Mouse (Mus musculus) mouse trophoblast stem cell (cell line): ENCODE measurements around the gene Wrap73.

ENCODE experiments used
- in situ Hi-C, 2 experiments: fragments of 300-500 bp; cut with MseI, MboI; formaldehyde crosslinking; loops; 2 replicates in 1 of 2; 3 replicates in 1 of 2; pipeline ENCODE4 v1.15.1; 2025

Gene Wrap73

DNA sequence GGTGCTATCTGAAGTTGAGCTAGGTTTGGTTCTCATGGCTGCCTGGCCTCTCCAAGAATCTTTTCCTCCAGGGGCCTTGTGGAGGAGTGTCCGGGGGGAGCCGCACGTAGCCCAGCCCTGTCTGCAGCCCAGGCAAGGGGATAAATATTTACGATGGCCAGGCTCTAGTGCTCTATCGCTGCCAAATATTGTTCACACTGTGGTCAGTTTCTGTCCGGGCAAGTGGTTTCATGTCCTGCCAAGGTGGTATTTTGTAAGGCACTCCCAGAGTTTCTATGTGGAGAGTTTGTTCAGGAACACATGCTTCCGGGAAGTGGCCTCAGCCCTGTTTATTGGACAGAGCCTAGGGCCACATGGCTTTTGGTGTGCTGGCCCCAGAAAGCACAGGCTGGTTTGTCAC, 38.8 kb downstream of the Wrap73 start:
- in situ Hi-C loops, result no loop called here

DNA sequence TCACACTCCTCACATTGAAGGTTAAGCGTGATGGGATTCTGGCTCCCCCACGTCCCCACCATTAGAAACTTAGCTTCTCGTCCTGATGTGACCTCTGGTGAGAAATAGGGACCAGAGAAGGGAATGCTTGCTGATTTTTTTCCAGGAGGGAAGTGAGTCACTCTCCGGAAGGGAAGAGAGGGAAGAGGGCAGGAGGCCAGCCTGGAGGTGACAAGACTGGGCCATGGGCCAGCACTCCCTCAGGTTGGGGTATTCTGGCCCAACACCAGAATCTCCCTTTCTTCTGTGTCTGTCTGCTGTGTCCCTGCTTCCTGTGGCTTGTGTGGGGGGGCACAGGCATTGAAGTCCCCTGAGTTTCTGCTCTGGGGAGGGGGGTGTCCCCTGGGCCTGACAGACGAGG, 41.4 kb downstream of the Wrap73 start:
- in situ Hi-C loops, result no loop called here

DNA sequence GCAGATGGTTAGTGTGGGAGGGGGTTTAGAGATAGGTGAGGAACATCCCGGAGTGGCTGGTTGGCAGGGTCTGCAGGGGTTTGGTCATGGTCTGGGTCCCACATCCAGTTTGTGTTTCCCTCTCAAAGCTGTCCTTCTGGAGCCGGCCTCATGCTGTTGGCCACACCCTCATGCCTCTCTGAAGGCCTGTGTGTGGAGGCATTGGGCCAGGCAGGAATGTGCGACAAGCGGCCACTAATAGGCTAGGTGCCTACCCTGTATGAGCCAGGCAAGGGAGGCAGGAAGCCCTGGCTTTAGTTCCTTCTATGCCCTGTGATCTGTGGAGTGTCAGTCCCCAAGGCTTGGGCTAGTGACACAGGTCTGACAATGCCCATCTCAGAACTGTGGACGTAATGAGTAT, 42.8 kb downstream of the Wrap73 start:
- in situ Hi-C loops, result no loop called here

DNA sequence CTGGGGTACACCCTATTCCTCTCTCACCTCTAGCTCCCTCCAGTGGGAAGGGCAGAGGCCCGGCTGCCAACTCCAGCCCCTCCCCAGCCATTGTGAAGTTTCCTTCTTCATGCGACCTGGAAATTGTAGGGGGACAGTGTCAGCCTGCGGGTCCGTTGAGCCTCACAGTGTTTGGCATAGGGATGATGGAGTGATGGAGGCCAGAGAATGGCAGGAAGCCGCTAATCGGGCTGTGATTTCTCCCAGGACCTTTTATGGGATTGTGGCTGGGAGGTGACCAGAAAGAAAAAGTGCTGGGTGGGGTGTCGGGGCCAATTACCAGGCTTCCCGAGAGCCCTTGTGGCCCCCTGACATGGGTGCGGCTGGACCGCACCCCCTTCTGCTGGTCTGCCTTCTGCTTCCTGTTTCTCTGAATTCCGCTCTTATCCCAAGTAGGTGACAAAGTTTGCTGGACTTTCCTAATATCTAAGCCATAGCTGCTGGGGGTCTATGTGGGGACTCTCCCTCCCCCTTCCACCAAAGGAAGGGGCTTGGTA, 43.9 kb downstream of the Wrap73 start:
- in situ Hi-C loops, result no loop called here

DNA sequence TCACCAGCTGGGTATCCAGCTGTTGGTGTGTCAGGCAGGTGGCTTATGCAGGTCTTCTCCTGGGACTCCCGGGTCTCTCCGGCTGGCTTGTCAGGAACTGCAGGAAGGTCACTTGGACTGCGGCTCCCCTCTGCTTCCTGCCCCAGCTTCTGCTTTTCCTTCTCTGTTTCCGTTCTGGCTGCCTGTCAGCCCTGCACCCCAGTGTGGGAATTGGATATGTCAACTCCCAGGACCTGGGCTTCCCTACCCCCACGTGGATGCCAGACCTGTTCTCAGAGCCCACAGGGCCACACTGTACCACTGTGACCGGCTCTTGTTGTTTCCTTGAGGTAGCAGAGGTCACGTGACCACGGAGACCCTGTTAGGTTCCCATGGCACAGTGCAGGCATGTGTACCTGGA, 46.8 kb downstream of the Wrap73 start:
- in situ Hi-C loops, result no loop called here

DNA sequence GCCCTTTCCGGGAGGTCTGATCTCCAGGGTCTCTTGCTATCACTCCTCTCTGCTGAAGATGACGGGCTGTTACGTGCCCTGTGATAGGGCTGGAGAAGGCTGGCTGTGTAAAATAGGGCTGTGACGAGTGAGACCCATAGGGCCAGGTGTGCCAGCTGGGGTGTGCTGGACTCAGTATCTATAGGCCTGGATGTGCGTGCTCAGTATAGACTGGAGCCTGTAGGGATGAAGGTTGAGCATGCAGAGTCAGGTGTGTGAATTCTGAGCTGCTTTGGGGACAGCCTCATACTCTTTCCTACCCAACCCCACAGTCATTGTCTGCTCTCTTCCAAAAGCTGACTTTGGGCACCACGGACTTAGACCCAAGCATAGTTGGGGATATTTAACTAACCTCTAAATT, 55.8 kb downstream of the Wrap73 start:
- in situ Hi-C loops, result no loop called here

DNA sequence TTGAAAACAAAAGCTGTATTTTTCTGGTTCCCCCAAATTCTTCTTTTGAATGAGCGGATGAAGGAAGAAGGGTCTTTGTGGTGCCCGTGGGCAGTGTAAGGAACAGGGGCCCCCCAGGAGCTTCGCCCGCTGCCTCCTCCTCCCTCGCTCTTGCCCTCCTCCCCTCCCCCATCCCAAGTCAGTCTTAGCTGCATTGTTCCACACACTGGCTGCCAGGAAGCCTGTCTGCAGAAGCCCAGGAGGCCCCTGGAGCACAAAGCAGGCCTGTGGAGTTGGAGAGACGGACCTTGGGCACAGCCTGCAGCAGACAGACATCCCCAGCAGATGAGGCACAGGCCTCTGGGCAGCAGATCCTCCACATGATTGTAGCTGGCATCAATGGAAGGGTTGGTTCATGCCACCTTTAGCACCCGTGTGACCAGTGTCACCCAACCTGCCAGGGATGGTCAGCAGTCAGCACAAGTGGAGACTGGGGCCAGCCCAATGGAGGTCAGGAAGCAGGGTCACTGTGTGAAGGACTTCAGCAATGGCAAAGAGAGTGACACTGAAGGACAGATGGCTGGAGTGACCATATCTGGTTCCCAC, 56.3 kb downstream of the Wrap73 start:
- in situ Hi-C loops, result no loop called here

DNA sequence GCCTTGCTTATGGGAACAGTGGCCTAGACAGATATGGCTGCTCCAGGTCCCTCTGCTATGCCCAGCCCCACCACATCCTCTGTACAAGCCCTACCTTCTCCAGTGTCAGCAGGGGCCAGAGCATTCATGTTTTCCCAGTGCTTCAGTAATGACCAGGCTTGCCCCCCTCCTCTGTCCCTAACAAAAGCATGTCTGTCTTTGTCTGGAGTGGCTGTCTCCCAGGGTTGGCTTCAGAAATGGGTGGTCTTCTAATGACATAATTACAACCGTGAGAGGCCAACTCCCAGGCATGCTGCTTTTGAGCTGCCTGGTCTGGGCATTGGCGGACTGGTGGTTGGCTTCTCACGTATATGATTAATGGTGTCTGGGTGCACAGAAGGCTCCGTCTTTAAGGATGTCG, 59.3 kb downstream of the Wrap73 start:
- in situ Hi-C loops, result no loop called here

DNA sequence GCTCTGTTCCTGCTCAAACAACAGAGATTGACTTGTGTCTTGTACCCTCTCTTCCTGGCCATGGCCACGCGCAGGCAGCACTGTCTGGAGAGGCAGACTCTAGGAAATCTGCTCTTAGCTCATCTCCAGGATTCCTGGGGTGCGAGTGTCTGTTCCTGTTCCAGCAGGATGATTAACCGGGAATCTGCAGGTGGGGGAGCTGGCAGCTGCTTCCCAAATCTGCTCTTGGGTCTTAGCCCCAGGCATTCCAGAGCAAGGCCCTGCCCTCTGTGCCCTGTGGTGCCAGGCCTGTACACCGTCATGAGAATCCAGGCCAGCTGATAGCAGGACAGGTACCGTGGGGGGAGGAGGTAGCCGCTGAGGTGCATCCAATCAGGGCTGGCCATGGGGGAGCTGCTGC, 62.4 kb downstream of the Wrap73 start:
- in situ Hi-C loops, result no loop called here

DNA sequence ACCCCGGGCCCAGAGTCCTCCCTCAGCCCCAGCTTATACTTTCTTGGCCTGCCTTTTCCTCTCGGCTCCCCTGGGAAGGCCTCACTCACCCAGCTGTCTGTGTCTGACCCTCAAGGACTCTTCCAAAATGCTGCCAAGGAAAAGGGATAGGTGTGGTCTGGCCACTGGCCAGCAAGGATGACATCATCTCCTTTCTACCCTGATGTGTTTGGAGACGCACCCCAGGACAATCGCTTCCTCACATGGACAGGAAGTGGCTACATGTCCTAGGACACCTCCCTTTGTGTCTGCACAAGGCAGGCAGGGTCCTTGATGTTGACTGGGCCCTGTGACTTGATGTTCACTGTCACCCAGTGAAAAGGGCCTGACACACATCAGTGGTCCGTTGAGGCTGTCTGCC, 63.2 kb downstream of the Wrap73 start:
- in situ Hi-C loops, result loop anchor here (5.0 kb wide), 1 partner anchor 38 kb away; no protein-coding TSS in a partner anchor

DNA sequence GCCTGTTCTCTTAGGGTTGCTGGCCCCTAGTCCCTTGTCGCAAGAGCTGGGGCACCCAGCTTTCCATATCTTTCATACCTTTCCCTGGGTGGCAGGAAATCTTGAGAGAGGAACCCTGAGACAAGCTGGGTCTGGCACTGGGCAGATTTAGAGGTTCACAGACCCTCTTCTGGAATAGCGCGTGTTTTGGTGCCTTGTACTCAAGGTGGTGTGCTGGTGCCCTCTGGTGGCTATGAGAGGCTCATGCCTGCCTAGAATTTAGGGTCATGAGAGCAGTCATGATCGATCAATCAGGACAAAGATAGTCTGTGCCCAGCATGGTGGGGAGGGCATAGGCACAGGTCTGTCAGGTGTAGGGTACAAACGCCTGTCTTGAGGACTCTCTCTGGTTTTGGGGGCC, 65.1 kb downstream of the Wrap73 start:
- in situ Hi-C loops, result loop anchor here (5.0 kb wide), 1 partner anchor 40 kb away; no protein-coding TSS in a partner anchor

DNA sequence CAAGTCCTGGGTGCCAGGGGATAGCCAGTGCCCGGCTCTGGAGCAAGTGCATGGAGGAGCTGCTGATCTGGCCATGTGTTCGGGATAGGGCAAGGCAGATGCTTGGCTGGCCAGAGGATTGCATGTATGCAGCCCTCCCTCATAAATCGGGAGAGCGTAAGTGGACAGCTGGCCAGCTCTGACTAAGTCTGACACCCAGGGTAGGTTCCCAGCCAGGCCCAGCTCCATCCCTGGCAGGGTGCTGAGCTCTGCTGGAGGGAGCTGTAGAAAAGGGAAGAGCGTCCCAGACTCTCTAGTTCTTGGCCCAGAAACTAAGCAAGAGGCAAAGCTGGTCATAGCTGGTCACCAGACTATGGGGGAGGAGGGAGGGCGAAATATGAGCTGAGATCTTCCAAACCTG, 66.9 kb downstream of the Wrap73 start:
- in situ Hi-C loops, result loop anchor here (5.0 kb wide), 1 partner anchor 42 kb away; no protein-coding TSS in a partner anchor

DNA sequence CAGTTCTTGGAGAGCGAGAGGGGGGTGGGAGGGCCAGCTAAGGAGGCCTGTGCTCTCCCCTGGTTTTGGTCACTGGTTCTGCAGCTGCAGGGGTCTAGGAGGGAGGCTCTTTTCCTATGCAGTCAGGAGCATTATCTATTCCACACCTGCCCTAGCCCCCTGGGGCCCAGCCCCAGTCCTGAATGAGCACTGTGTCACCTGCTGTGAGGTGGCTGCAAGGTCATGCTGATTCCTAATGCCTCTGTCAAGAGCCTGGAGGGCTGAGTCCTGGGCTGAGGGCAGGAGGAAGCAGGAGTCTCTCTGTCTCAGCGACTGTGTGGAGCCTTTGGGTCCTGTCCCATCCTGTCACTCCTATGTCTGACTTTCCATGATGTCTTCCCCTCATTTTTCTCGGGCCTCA, 67.7 kb downstream of the Wrap73 start:
- in situ Hi-C loops, result loop anchor here (5.0 kb wide), 1 partner anchor 43 kb away; no protein-coding TSS in a partner anchor

DNA sequence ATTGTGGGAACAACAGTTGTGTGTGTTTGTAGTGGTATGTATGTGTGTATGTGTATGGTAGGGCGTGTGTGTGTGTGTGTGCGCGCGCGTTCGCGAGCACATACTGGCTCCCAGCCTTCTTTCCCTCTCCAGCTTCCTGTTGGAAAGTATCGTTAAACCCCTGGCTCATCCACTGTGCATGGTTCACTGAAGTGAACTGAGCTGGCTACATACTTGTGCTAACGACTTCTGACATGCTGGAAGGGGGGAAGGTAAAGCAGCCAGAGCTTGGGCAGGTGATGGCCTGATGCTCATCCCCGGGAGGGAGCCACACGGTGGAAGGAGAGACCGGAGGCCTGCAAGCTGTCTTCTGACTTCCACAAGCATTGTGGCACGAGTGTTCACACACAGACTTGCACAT, 69.3 kb downstream of the Wrap73 start:
- in situ Hi-C loops, result no loop called here

DNA sequence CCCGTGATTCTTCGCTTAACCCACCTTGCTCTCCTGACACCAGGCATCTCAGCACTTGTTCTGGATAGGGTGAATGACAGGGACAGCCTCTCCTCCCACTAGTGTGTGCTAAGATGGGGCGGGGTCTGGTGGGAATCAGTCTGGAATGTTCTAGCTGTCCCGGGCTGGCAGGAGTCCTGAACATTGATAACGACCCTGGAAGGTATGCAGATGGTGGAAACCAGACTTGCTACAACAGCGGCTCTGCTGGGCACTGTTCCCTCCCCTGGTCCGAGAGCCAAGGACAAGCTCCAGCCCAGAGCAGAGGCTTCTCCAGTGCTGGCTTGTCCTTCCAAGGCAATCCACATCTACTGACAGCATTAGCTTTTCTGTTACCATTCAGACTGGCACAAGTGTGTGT, 71.4 kb downstream of the Wrap73 start:
- in situ Hi-C loops, result no loop called here

DNA sequence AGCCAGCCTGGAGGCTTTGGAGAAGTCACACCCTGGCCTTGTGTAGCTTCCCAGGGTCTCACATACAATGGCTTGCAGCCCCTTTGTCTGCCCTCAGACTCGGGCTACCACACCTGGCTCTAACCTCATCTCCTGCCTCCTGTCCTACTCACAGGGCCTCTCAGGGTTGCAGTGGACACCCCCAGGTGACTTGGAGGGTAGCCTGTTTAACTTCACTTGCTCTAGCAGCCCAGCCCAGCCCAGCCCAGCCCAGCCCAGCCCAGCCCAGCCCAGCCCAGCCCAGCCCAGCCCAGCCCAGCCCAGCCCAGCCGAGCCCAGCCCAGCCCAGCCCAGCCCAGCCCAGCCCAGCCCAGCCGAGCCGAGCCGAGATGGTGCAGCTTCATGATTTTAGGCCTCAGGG, 71.9 kb downstream of the Wrap73 start:
- in situ Hi-C loops, result no loop called here
